Mouse (Mus musculus): ENCODE measurements at regions not wholly inside any gene's neighbourhood (a gene's known extent, or its start where the extent isn't known, plus 50 kb on each side); places are given as distances from the start of the nearest gene placed in this dataset.
A peak's percentile ranks its signal among the peaks of the same experiment; 100 is the strongest.

DNA sequence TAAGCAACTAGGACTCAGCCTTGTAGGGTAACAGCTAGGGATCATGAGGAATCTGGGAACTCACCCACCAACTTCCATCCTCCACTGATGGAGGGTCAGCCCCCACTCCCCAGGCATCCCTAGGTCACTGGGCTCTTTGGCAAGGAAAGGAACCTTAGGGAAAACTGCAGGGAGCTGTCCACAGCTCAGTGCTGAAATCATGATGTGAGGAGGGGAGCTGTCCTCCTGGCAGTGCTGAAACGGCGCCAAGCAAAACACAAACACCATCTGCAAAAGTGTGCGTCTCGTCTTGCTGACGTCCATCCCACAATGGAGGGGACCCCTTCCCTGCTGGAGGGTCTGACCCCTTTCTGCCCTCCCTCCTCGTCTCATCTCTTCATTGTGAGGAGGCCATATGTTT, 68.6 kb upstream of the Rph3a start:
- DNase-seq, result peak; percentile 74

DNA sequence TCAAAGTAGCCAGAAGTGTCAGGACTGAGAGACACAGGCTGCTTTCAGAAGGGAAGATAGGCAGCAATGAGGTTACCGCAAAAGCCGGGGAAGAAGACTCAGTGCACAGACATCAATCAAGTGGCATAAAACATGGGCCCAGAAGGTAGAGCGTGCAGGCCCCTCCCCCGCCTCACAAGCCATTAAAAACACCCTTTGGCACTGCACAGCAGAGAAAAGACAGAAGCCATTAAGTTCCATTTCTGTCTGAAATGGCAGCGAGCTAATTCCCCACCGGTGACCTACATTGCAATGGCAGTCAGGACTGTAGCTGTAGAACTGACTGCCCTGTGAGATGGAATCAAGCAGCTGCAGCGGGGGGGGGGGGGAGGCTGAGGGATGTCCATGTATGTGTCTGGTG, 66.8 kb upstream of the Rph3a start:
- DNase-seq, result no peak

DNA sequence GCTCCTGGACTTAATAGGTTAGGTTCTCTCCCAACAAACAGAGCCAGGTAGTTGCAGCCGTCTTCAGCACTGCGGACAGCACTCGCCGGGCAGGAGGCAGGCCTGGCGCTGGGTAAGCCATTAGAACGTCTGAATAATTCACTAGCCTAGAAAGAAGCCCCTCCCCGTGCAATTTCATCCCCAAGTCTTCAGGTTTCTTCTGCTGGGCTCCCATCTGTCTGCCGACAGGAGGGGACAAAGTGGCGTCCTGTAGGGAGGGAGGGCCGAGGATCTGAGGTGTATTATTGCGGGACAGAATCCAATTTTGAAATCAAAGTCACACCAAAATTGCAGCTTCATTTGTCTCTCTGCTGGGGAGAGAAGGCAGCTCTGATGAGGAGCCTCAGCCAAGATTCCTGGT, 58.9 kb upstream of the Rph3a start:
- peak; percentile 19 for DNase-seq

DNA sequence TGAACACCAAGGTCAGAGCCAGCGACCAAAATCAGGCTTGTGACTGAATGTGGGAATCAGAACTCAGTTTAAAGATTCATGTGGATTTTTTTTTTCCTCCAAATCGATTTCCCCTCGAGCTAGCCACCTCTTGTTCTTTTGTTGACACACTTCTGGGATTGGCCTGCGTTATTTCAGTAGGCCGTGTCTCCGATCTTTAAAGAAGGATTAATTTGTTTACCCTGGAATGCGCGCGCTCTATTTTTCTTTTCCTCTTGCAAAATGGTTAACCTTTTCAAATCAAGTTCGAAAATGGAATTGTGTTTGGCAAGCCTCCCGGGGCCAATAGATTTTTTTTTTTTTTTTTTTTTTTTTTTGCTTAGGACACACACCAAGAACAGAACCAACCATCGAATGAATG, 54.8 kb upstream of the Rph3a start:
- DNase-seq, result no peak

DNA sequence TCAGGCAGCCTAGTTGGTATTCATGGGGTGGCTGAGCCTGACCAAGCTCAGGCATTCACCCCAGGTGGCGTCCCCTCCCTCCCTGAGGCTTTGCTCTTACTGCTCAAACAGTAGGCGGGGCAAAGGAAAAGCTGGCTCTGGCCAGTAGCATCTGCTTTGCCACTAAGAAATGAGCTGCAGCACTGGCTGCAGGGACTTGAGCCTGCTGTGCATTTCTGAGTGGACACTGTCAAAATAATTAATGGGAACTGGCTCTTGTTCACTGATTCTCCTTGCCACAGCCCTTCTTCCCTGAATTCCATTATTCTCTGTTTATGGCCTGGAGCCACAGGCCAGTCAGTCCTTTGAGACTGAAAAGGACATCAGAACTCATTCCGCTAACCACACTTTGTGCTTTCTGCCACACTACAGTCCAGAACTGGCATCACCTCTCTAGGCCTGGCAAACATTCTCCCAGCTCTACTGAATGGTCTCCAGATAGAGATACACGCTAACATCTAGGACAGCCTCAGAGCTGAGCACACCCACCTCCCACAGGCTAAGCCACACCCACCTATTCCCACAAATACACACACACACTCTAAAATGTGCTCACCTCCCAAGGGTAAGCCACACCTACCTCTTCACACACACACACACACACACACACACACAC, 53.2 kb upstream of the Rph3a start:
- DNase-seq, result no peak

DNA sequence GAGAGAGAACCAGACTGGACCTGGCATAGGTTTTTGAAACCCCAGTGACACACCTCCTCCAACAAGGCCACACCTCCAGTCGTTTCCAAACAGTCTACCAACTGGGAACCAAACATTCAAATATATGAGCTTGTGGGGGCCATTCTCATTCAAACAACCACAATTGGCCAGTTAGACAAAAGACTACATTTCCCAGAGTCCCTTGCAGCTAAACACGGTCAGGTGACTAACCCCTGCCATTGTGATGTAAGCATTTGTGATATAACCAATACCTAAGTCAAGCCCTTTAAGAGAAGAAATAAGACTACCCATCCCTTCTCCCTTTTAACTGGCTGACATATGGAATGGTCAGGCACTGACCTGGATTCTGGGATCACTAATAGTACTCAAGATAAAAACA, 51.8 kb upstream of the Rph3a start:
- no peak for DNase-seq
